Mouse (Mus musculus) midbrain, embryonic 15.5 days (tissue): Measurements from ENCODE around the gene Specc1. TPM values are rescaled to one million over a fixed set of nuclear protein-coding genes. Genes with fewer than 3 reads are reported as not detected.

Source experiments
- ATAC-seq: fragments of 200-750 bp; cut with Nextera tagmentation; replicated peaks from 2 replicates; pipeline ENCODE4 v1.8.0; 2017; ENCODE audit warnings: moderate TSS enrichment
- H3K27ac ChIP-seq: fragments of 300-500 bp; sonication (generic); 2 replicates; pipeline ENCODE4 v1.5.1; 2015; ENCODE audit warnings: mild to moderate bottlenecking, inconsistent platforms
- H3K27me3 ChIP-seq: fragments of 300-500 bp; sonication (generic); replicated peaks from 2 replicates; pipeline ENCODE4 v1.6.1; 2015; ENCODE audit warnings: inconsistent platforms
- H3K36me3 ChIP-seq: fragments of 300-500 bp; sonication (generic); replicated peaks from 2 replicates; pipeline ENCODE4 v1.6.1; 2015; ENCODE audit warnings: inconsistent platforms
- H3K4me1 ChIP-seq: fragments of 300-500 bp; sonication (generic); 2 replicates; pipeline ENCODE4 v1.6.1; 2015; ENCODE audit warnings: inconsistent platforms
- H3K4me2 ChIP-seq: fragments of 300-500 bp; sonication (generic); 2 replicates; pipeline ENCODE4 v1.6.1; 2015; ENCODE audit warnings: inconsistent platforms, mild to moderate bottlenecking, moderate library complexity
- H3K4me3 ChIP-seq: fragments of 300-500 bp; sonication (generic); 2 replicates; pipeline ENCODE4 v1.5.1; 2015; ENCODE audit warnings: mild to moderate bottlenecking, inconsistent platforms
- H3K9ac ChIP-seq: fragments of 300-500 bp; sonication (generic); 2 replicates; pipeline ENCODE4 v1.6.1; 2015; ENCODE audit warnings: mild to moderate bottlenecking, inconsistent platforms
- H3K9me3 ChIP-seq: fragments of 300-500 bp; sonication (generic); 2 replicates; pipeline ENCODE4 v1.6.1; 2016; ENCODE audit warnings: inconsistent platforms
- WGBS: fragments of 180-500 bp; shearing (Covaris S2); methylation state at CpG from one replicate; pipeline ENCODE4 v1.1.7; 2015; ENCODE audit warnings: mixed read lengths; 5-methylcytosine and 5-hydroxymethylcytosine counted together
- polyA plus RNA-seq: library from polyadenylated mRNA; unstranded; fragments of >200 nt; fragmentation: Nextera tagmentation; extraction: Ambion mirVana; gene quantifications from 2 replicates; pipeline ENCODE4 v1.2.1, GENCODE M21; 2015

Specc1 gene
- polyA plus RNA-seq, 1 experiment from 2014 or later = 11.3 TPM

- ATAC-seq = no peak
- 75% methylated on average over 5 of the region's 5 CpGs for WGBS
- Histone ChIP-seq H3K27me3 (no peaks in the 10 kb centered on the region), H3K27ac (no peak overlapping the region), H3K4me2 (no peak overlapping the region), H3K36me3 (no peaks in the 10 kb centered on the region), H3K4me3 (no peak overlapping the region), H3K4me1 (no peaks in the 10 kb centered on the region), H3K9ac (no peak overlapping the region), H3K9me3 (no peaks in the 10 kb centered on the region)
These were observed 49.3 kb downstream of the Specc1 start for GRCm38 (mm10) chr11:62005911-62006260.

DNA sequence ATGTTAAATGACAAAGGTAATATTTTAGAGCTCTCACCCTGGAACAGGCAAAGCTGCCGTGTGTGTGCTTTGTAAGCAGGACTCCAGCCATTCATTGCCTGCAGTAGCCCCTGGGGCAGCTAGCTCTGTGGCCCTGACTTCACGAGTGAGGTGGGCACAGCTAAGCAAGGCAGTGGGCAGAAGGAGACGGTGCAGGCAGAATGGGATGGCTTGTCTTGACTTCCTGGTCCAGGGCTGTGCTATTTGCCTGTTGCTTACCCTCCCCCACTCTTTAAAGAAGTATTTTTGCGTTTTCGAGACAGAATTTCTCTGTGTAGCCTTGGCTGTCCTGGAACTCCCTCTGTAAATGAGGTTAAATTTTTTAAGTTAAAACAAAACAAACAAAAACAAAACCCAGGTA lies 50.1 kb downstream of the Specc1 start:
- no peaks in the 10 kb centered on the region for H3K27me3 ChIP-seq
- H3K36me3 ChIP-seq = no peaks in the 10 kb centered on the region
- no peaks in the 10 kb centered on the region for H3K9me3 ChIP-seq
- no peak overlapping the region for H3K27ac ChIP-seq
- ATAC-seq = no peak
- H3K9ac ChIP-seq = no peak overlapping the region
- H3K4me3 ChIP-seq = no peak overlapping the region
- WGBS = 66% methylated on average over 5 of the region's 5 CpGs
- H3K4me1 ChIP-seq = no peaks in the 10 kb centered on the region
- no peak overlapping the region for H3K4me2 ChIP-seq

DNA sequence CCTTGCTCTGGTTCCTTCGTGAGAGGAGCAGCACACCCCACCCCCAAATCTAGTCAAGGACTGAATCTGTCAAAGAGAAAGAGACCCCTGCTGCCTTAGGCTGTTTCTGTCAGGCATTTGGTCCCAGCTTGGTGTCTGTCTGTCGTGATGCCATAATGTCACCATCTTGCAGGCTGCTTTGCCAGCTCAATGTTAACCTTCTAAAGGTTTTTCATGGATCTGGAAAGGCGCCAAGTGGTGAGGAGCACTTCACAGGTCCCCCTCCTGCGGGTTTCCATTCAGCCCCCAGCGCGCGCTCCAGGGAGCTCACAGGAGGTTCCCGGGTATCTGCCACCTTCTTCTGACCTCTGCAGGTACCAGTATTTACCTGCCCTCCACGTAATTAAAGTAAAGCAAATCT lies 51.4 kb downstream of the Specc1 start:
- ATAC-seq = no peak
- 44% methylated on average over 9 of the region's 9 CpGs for WGBS
- H3K4me1 ChIP-seq = no peaks in the 10 kb centered on the region

DNA sequence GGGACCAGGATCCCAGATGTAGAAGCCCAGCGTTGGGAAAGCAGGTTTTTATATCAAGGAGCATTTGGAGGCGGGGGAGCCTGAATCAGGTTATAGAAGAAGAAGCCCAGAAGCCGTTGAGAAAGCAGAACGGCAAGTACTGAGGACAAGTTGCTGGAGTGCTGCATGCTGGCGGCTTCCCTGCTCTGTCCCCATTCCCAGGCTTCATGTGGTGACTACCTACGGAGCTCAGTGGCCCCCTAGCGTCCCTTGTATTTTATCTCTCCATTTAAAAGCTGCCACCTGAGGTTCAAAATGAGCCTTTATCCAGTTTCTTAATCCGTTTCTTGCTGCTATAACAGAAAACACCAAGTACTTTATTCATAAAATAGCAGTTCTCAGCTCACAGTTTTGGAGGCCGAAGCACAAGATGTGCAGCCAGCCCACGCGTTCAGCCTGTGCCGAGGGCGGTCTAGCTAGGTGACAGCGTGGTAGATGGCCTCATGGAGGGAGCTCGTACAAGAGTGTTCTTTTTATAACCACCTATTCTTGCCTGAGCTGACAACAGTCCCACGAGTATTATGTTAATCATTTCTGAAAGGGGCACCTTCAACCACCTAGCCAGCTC lies 54.2 kb downstream of the Specc1 start:
- Histone ChIP-seq H3K36me3 (no peaks in the 10 kb centered on the region), H3K4me3 (no peak overlapping the region), H3K4me2 (no peak overlapping the region), H3K27ac (no peak overlapping the region), H3K4me1 (peaks cover 11% of the 10 kb centered on the region), H3K9ac (no peak overlapping the region), H3K9me3 (no peaks in the 10 kb centered on the region), H3K27me3 (no peaks in the 10 kb centered on the region)
- WGBS = 71% methylated on average over 16 of the region's 16 CpGs
- no peak for ATAC-seq

More for the DNA sequence above, 51.4 kb downstream of the Specc1 start:
- no peak overlapping the region for H3K4me2 ChIP-seq
- no peak overlapping the region for H3K4me3 ChIP-seq
- H3K36me3 ChIP-seq = no peaks in the 10 kb centered on the region
- H3K27ac ChIP-seq = no peak overlapping the region
- no peaks in the 10 kb centered on the region for H3K27me3 ChIP-seq
- no peak overlapping the region for H3K9ac ChIP-seq
- H3K9me3 ChIP-seq = no peaks in the 10 kb centered on the region

GRCm38 (mm10) chr11:62012039-62012438 lies 55.5 kb downstream of the Specc1 start:
- no peak overlapping the region for H3K4me2 ChIP-seq
- H3K4me3 ChIP-seq = no peak overlapping the region
- H3K4me1 ChIP-seq = peaks cover 11% of the 10 kb centered on the region
- WGBS = 92% methylated on average over 6 of the region's 6 CpGs
- H3K27ac ChIP-seq = no peak overlapping the region
- no peaks in the 10 kb centered on the region for H3K9me3 ChIP-seq
- no peaks in the 10 kb centered on the region for H3K27me3 ChIP-seq
- no peak overlapping the region for H3K9ac ChIP-seq
- H3K36me3 ChIP-seq = no peaks in the 10 kb centered on the region
- ATAC-seq = no peak

- Histone ChIP-seq H3K27me3 (no peaks in the 10 kb centered on the region), H3K4me3 (no peak overlapping the region), H3K4me2 (no peak overlapping the region), H3K27ac (no peak overlapping the region), H3K9ac (no peak overlapping the region), H3K36me3 (no peaks in the 10 kb centered on the region), H3K9me3 (no peaks in the 10 kb centered on the region), H3K4me1 (peaks cover 11% of the 10 kb centered on the region)
- 89% methylated on average over 3 of the region's 3 CpGs for WGBS
- no peak for ATAC-seq
These were observed 56.9 kb downstream of the Specc1 start for GRCm38 (mm10) chr11:62013449-62013848.

DNA sequence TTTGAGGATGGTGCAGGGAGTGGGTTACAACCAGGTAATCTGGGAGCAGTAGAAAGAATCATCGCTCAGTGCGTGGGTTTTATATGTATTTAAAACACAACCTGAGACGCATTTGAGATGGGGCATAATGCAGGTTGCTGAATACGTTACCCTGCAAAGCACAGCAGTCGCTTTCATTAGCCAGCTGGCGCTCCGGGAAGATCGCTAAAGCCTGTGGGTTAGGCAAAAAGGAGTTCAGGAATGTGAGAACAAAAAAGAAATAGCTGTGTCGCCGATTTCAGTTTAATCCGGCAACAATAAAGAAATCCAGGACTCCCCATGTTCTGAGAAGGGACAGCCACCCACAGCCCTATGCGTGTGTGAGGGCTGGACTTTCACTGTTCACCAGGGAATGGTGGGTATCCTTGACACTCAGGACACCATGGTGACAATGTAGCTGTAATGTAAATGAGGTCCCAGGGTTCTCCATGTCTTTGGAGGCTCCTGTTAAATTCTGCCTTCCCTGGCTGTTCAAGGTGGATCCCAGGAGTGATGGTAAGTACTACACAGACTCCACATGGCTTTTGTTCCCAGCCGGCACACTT lies 58.6 kb downstream of the Specc1 start:
- peaks cover 11% of the 10 kb centered on the region for H3K4me1 ChIP-seq
- H3K9me3 ChIP-seq = no peaks in the 10 kb centered on the region
- H3K4me2 ChIP-seq = peak overlapping the region; percentile 27
- H3K27ac ChIP-seq = no peak overlapping the region
- ATAC-seq = no peak
- no peaks in the 10 kb centered on the region for H3K36me3 ChIP-seq
- H3K4me3 ChIP-seq = no peak overlapping the region
- H3K27me3 ChIP-seq = no peaks in the 10 kb centered on the region
- H3K9ac ChIP-seq = no peak overlapping the region
- 15% methylated on average over 13 of the region's 13 CpGs for WGBS

DNA sequence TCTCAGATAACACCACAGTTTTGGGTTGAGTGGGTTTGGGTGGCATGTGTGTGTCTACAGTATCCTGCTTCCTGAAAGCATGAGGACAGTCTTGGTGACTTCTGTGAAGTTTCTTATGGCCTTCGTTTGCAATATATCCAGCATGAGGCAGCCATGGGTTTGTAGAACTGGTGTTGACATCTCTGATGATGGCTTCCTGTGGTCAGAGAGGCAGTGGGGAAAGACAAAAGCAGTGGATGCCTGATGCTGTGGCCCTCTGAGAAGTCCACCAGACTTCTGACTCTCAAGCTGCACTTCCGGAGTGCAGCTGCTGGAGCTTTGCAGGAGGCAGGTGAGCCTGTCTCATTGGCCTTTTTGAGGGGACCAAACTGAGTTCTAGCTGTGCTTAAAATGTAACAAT lies 60.4 kb downstream of the Specc1 start:
- Histone ChIP-seq H3K4me3 (no peak overlapping the region), H3K4me2 (no peak overlapping the region), H3K27me3 (no peaks in the 10 kb centered on the region), H3K36me3 (no peaks in the 10 kb centered on the region), H3K9ac (no peak overlapping the region), H3K4me1 (peaks cover 11% of the 10 kb centered on the region), H3K27ac (no peak overlapping the region), H3K9me3 (no peaks in the 10 kb centered on the region)
- ATAC-seq = no peak
- WGBS = 84% methylated on average over 2 of the region's 2 CpGs

- Histone ChIP-seq H3K4me1 (peaks cover 11% of the 10 kb centered on the region), H3K4me3 (no peak overlapping the region), H3K4me2 (no peak overlapping the region), H3K9ac (no peak overlapping the region), H3K27me3 (no peaks in the 10 kb centered on the region), H3K9me3 (no peaks in the 10 kb centered on the region), H3K36me3 (no peaks in the 10 kb centered on the region), H3K27ac (no peak overlapping the region)
- no peak for ATAC-seq
- 82% methylated on average over 10 of the region's 10 CpGs for WGBS
These were observed 62.0 kb downstream of the Specc1 start for GRCm38 (mm10) chr11:62018315-62019205.

DNA sequence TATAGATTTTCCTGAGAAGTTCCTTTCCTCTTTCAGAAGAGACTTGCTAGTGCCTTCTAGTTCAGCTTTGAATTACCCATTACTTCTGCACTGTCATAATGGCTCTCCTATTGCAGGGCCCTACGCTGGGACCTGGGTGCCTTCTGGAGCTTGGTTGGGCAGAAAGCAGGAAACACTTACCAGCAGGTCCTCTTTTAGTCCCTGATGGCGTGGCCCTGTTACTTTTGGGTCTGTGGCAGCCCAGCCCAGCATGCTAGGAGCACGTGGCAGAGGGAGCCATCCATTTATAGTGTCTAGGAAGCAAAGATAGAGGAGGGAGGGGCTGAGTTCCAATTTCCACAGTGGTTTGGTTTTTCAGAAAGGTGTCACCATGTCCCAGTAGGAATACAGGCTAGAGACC lies 63.3 kb downstream of the Specc1 start:
- no peak overlapping the region for H3K27ac ChIP-seq
- H3K4me3 ChIP-seq = no peak overlapping the region
- H3K9me3 ChIP-seq = no peaks in the 10 kb centered on the region
- peaks cover 14% of the 10 kb centered on the region for H3K4me1 ChIP-seq
- H3K36me3 ChIP-seq = no peaks in the 10 kb centered on the region
- no peaks in the 10 kb centered on the region for H3K27me3 ChIP-seq
- 69% methylated on average over 3 of the region's 3 CpGs for WGBS
- ATAC-seq = no peak
- H3K9ac ChIP-seq = no peak overlapping the region
- H3K4me2 ChIP-seq = no peak overlapping the region

DNA sequence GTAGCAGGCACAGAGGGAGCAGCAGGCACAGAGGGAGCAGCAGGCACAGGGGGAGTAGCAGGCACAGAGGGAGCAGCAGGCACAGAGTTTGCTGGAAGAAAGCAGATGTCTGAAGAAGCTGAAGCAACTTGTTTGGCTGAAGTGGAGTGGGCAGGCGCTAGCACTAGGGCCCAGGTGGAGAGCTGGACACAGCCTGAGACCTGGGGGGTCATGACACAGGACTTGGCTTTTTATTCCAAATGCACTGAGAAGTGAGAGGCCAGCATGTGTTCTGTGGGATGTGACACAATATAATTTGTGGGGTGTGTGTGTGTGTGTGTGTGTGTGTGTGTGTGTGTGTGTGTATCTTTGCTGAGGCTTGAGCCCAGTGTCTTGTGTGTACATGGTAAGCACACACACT lies 64.3 kb downstream of the Specc1 start:
- WGBS = 89% methylated on average over 1 of the region's 1 CpGs
- no peaks in the 10 kb centered on the region for H3K9me3 ChIP-seq
- H3K4me1 ChIP-seq = peaks cover 5% of the 10 kb centered on the region
- H3K4me2 ChIP-seq = no peak overlapping the region
- ATAC-seq = no peak
- no peak overlapping the region for H3K27ac ChIP-seq
- no peak overlapping the region for H3K9ac ChIP-seq
- H3K27me3 ChIP-seq = no peaks in the 10 kb centered on the region
- no peaks in the 10 kb centered on the region for H3K36me3 ChIP-seq
- H3K4me3 ChIP-seq = no peak overlapping the region

- Histone ChIP-seq H3K4me3 (no peak overlapping the region), H3K4me1 (peaks cover 5% of the 10 kb centered on the region), H3K36me3 (no peaks in the 10 kb centered on the region), H3K4me2 (no peak overlapping the region), H3K27ac (no peak overlapping the region), H3K9me3 (no peaks in the 10 kb centered on the region), H3K27me3 (no peaks in the 10 kb centered on the region), H3K9ac (no peak overlapping the region)
- no peak for ATAC-seq
- WGBS = 94% methylated on average over 3 of the region's 3 CpGs
These were observed 65.5 kb downstream of the Specc1 start for GRCm38 (mm10) chr11:62022105-62022504.
